Mouse (Mus musculus) C3H10T1/2 (cell line): ENCODE measurements around the gene Ggact. TPM values are rescaled to one million over a fixed set of nuclear protein-coding genes. Genes with fewer than 3 reads are reported as not detected.

Experiments
- polyA plus RNA-seq, 2 experiments: library from polyadenylated mRNA; unstranded; fragments of >200 nt; fragmentation: generic; extraction: Trizol; gene quantifications; one replicate each; pipeline ENCODE4 v1.2.1; 2012; ENCODE audit warnings: missing spikeins in 2 of 2

The Ggact gene
- 10 to 100 TPM; 12.5 to 44.0 TPM for polyA plus RNA-seq

GRCm38 (mm10) chr14:122913657-122914056 lies at the start of gene Ggact:
Gene Ggact (minus strand): TSS chr14:122913757.

Other genes starting within 250 kb of the Ggact start
- gene Tmtc4, start 70.3 kb upstream of the Ggact start, polyA plus RNA-seq: 1 to 10 TPM in 1 of 2 experiments, under 1 TPM in 1; 0.68 to 5.8 TPM